Mouse (Mus musculus) midbrain, postnatal 0 days (tissue): Measurements from ENCODE around the gene Cs. TPM values are rescaled to one million over a fixed set of nuclear protein-coding genes. Genes with fewer than 3 reads are reported as not detected.
"Not testable (repeated sequence)": the region's sequence is repeated elsewhere in the genome, so short reads cannot be mapped to it uniquely, and the experiment has no call there.

Experiments
- ATAC-seq: fragments of 200-750 bp; cut with Nextera tagmentation; 2 replicates; pipeline ENCODE4 v1.8.0; 2017; ENCODE audit warnings: moderate number of reproducible peaks, mild to moderate bottlenecking, moderate TSS enrichment, moderate library complexity; ENCODE audit not compliant: low FRiP score
- DNase-seq: peaks from one replicate; pipeline ENCODE4 v3.0.0-alpha.2; 2015; ENCODE audit warnings: low spot score
- H3K27ac ChIP-seq: fragments of 300-500 bp; sonication (generic); 2 replicates; pipeline ENCODE4 v1.5.1; 2014; ENCODE audit warnings: low read depth, mild to moderate bottlenecking, low read length, mixed read lengths
- H3K27me3 ChIP-seq: fragments of 300-500 bp; sonication (generic); 2 replicates; pipeline ENCODE4 v1.6.1; 2014; ENCODE audit warnings: low read length, control low read depth, mixed read lengths; ENCODE audit not compliant: insufficient read depth
- H3K36me3 ChIP-seq: fragments of 300-500 bp; sonication (generic); 2 replicates; pipeline ENCODE4 v1.6.1; 2014; ENCODE audit warnings: low read length, control low read depth, mixed read lengths; ENCODE audit not compliant: insufficient read depth
- H3K4me1 ChIP-seq: fragments of 300-500 bp; sonication (generic); 2 replicates; pipeline ENCODE4 v1.6.1; 2014; ENCODE audit warnings: mild to moderate bottlenecking, control low read depth, antibody characterized with exemption, low read length, mixed read lengths; ENCODE audit not compliant: insufficient read depth
- H3K4me2 ChIP-seq: fragments of 300-500 bp; sonication (generic); 2 replicates; pipeline ENCODE4 v1.6.1; 2014; ENCODE audit warnings: low read depth, mild to moderate bottlenecking, low read length, mixed read lengths; ENCODE audit not compliant: poor library complexity, severe bottlenecking
- H3K4me3 ChIP-seq: fragments of 300-500 bp; sonication (generic); 2 replicates; pipeline ENCODE4 v1.5.1; 2014; ENCODE audit warnings: low read depth, mild to moderate bottlenecking, low read length, moderate library complexity
- H3K9ac ChIP-seq: fragments of 300-500 bp; sonication (generic); replicated peaks from 2 replicates; pipeline ENCODE4 v1.6.1; 2014; ENCODE audit warnings: mild to moderate bottlenecking, low read length, moderate library complexity, mixed read lengths; ENCODE audit not compliant: poor library complexity, severe bottlenecking
- H3K9me3 ChIP-seq: fragments of 300-500 bp; sonication (generic); 2 replicates; pipeline ENCODE4 v1.6.1; 2016; ENCODE audit warnings: low read length, control low read depth
- CTCF ChIP-seq: IDR thresholded peaks from 2 replicates; pipeline ENCODE4 v1.5.1; 2016; ENCODE audit warnings: antibody characterized with exemption, mild to moderate bottlenecking
- WGBS: fragments of 180-500 bp; shearing (Covaris S2); extraction: QIAGEN DNeasy Blood & Tissue Kit; methylation state at CpG from one replicate; pipeline ENCODE4 v1.1.7; 2014; 5-methylcytosine and 5-hydroxymethylcytosine counted together
- polyA plus RNA-seq: library from polyadenylated mRNA; unstranded; fragments of >200 nt; fragmentation: Nextera tagmentation; extraction: Ambion mirVana; gene quantifications from 2 replicates; pipeline ENCODE4 v1.2.1, GENCODE M21; 2015
- total RNA-seq: library from RNA; depleted of rRNA; stranded (reverse); fragments of >200 nt; gene quantifications from 2 replicates; pipeline ENCODE4 v1.2.3, GENCODE M21; 2014; rRNA removed

The Cs gene
- 279 and 309 TPM in 2 replicates for total RNA-seq
- 255 and 271 TPM in 2 replicates for polyA plus RNA-seq

- DNase-seq, result peak; percentile 98
- 1% methylated on average over 61 of the region's 61 CpGs for WGBS
- Histone ChIP-seq H3K27ac (peak within 1 kb of the TSS; percentile 91), H3K4me2 (peak within 1 kb of the TSS; percentile 61), H3K9ac (peak within 1 kb of the TSS; percentile 60), H3K4me3 (peak within 1 kb of the TSS; percentile 75), H3K36me3 (no peaks in the 10 kb centered on the region), H3K9me3 (no peaks in the 10 kb centered on the region), H3K4me1 (peaks cover 8% of the 10 kb centered on the region; the same call in 1 of the 2 replicates), H3K27me3 (no peaks in the 10 kb centered on the region)
- no peak for TF ChIP-seq CTCF
- ATAC-seq, result peak; percentile 98
Observed at GRCm38 (mm10) chr10:128337306-128338181, at the start of gene Cs. TSS of gene Cs (plus strand) at chr10:128337734.

- H3K27me3 ChIP-seq, H3K9me3 ChIP-seq, H3K4me2 ChIP-seq, H3K4me1 ChIP-seq, H3K9ac ChIP-seq, H3K4me3 ChIP-seq, ATAC-seq, H3K27ac ChIP-seq, DNase-seq: not testable (repeated sequence)
- 78% methylated on average over 1 of the region's 1 CpGs for WGBS
- peaks cover 30% of the 10 kb centered on the region for H3K36me3 ChIP-seq
Observed at GRCm38 (mm10) chr10:128290594-128290993, 46.9 kb upstream of the Cs start.

- ATAC-seq (no peak), DNase-seq (peak; percentile 28)
- H3K27ac ChIP-seq, result no peak overlapping the region
- no peak overlapping the region for H3K4me2 ChIP-seq
- WGBS, result 67% methylated on average over 13 of the region's 13 CpGs
- no peaks in the 10 kb centered on the region for H3K27me3 ChIP-seq
- no peak overlapping the region for H3K4me3 ChIP-seq
- H3K36me3 ChIP-seq, result peaks cover 12% of the 10 kb centered on the region
- no peaks in the 10 kb centered on the region for H3K4me1 ChIP-seq
- H3K9me3 ChIP-seq, result no peaks in the 10 kb centered on the region
- H3K9ac ChIP-seq, result no peak overlapping the region
- no peak for TF ChIP-seq CTCF
Observed at GRCm38 (mm10) chr10:128296370-128297090, 41.0 kb upstream of the Cs start.

- TF ChIP-seq CTCF, result no peak
Observed at GRCm38 (mm10) chr10:128297221-128297620, 40.3 kb upstream of the Cs start.

GRCm38 (mm10) chr10:128297622-128298021 lies 39.9 kb upstream of the Cs start:
- no peaks in the 10 kb centered on the region for H3K4me1 ChIP-seq
- DNase-seq (peak; percentile 10), ATAC-seq (no peak)

More at GRCm38 (mm10) chr10:128297221-128297620, 40.3 kb upstream of the Cs start:
- Histone ChIP-seq H3K4me1 (no peaks in the 10 kb centered on the region), H3K9ac (no peak overlapping the region), H3K27me3 (no peaks in the 10 kb centered on the region), H3K9me3 (no peaks in the 10 kb centered on the region), H3K36me3 (peaks cover 7% of the 10 kb centered on the region), H3K4me2 (no peak overlapping the region), H3K4me3 (no peak overlapping the region), H3K27ac (no peak overlapping the region)
- ATAC-seq, result no peak
- DNase-seq, result peak; percentile 10
- 71% methylated on average over 4 of the region's 4 CpGs for WGBS

GRCm38 (mm10) chr10:128298243-128298642 lies 39.3 kb upstream of the Cs start:
- H3K27me3 ChIP-seq, result no peaks in the 10 kb centered on the region
- no peak overlapping the region for H3K4me2 ChIP-seq
- H3K36me3 ChIP-seq, result no peaks in the 10 kb centered on the region
- ATAC-seq (no peak), DNase-seq (no peak)
- H3K4me3 ChIP-seq, result no peak overlapping the region
- TF ChIP-seq CTCF, result no peak
- no peaks in the 10 kb centered on the region for H3K9me3 ChIP-seq
- 76% methylated on average over 6 of the region's 6 CpGs for WGBS
- H3K4me1 ChIP-seq, result no peaks in the 10 kb centered on the region
- H3K27ac ChIP-seq, result no peak overlapping the region
- no peak overlapping the region for H3K9ac ChIP-seq

More at GRCm38 (mm10) chr10:128297622-128298021, 39.9 kb upstream of the Cs start:
- 74% methylated on average over 11 of the region's 11 CpGs for WGBS
- no peak overlapping the region for H3K9ac ChIP-seq
- no peaks in the 10 kb centered on the region for H3K27me3 ChIP-seq
- no peak for TF ChIP-seq CTCF
- H3K27ac ChIP-seq, result no peak overlapping the region
- H3K9me3 ChIP-seq, result no peaks in the 10 kb centered on the region
- H3K4me2 ChIP-seq, result no peak overlapping the region
- H3K36me3 ChIP-seq, result peaks cover 3% of the 10 kb centered on the region; the same call in 1 of the 2 replicates
- no peak overlapping the region for H3K4me3 ChIP-seq
